Mouse (Mus musculus) liver, embryonic 14.5 days (tissue): ENCODE measurements around the gene Spata13.

Source experiments
- CTCF ChIP-seq: IDR thresholded peaks from 2 replicates; pipeline ENCODE4 v1.5.1; 2016; ENCODE audit warnings: antibody characterized with exemption, low read depth, control low read depth
- EP300 ChIP-seq: IDR thresholded peaks from 2 replicates; pipeline ENCODE4 v1.6.1; 2016; ENCODE audit warnings: antibody characterized with exemption, low read depth

- no peak for TF ChIP-seq CTCF
- TF ChIP-seq EP300, result no peak
These were observed 106.7 kb downstream of the Spata13 start for GRCm38 (mm10) chr14:60740507-60740906.
